Mouse (Mus musculus) heart, adult 8-10 months (tissue): ENCODE results near the gene Qpctl. TPM values are rescaled to one million over a fixed set of nuclear protein-coding genes. Genes with fewer than 3 reads are reported as not detected.

ENCODE experiments used
- microRNA-seq: library from miRNA; unstranded; fragments of <30 nt; microRNA quantifications from one replicate; pipeline ENCODE4 v1.2.0, GENCODE M21; 2022
- total RNA-seq, 4 experiments: library from RNA; stranded (reverse); gene quantifications; 2 replicates each; pipeline ENCODE4 v1.2.4; 2022

The Qpctl gene
- total RNA-seq, 4 experiments from 2014 or later = 4.1 to 4.7 (median 4.5) TPM

Small RNAs within 50 kb of the gene (microRNA-seq; reads per million reads assigned to microRNA genes)
- gene Mir330 = 215 reads per million, percentile 68 among the genes with 10 or more reads in this experiment

Other genes starting within 250 kb of the Qpctl start
- gene Ccdc61, start 238.9 kb downstream of the Qpctl start, total RNA-seq = 10 to 100 TPM in 1 of 4 experiments, 1 to 10 TPM in 3; 7.4 to 10.7 (median 8.9) TPM
- 1 to 10 TPM; 3.2 to 5.5 (median 5.1) TPM for gene Nova2, start 223.4 kb downstream of the Qpctl start, total RNA-seq
- not detected for gene Nanos2, start 161.9 kb downstream of the Qpctl start, total RNA-seq
- 1 to 10 TPM; 3.6 to 4.3 (median 4.3) TPM for gene Mypop, start 158.0 kb downstream of the Qpctl start, total RNA-seq
- gene Irf2bp1, start 145.2 kb downstream of the Qpctl start, total RNA-seq = 10 to 100 TPM; 20.6 to 24.3 (median 22.9) TPM
- not detected for gene Foxa3, start 125.8 kb downstream of the Qpctl start, total RNA-seq
- gene Sympk, start 124.9 kb downstream of the Qpctl start, total RNA-seq = 10 to 100 TPM; 79.6 to 99.9 (median 98.8) TPM
- not detected for gene Rsph6a, start 94.6 kb downstream of the Qpctl start, total RNA-seq
- gene Dmwd, start 73.1 kb downstream of the Qpctl start, total RNA-seq = 10 to 100 TPM; 49.9 to 57.5 (median 54.0) TPM
- 100 to 1,000 TPM; 532 to 655 (median 581) TPM for gene Dmpk, start 65.4 kb downstream of the Qpctl start, total RNA-seq
- 1 to 10 TPM; 5.8 to 9.9 (median 7.8) TPM for gene Six5, start 54.7 kb downstream of the Qpctl start, total RNA-seq
- not detected for gene Gm4969, start 30.9 kb downstream of the Qpctl start, total RNA-seq
- gene Fbxo46, start 29.4 kb downstream of the Qpctl start, total RNA-seq = 1 to 10 TPM; 4.2 to 6.0 (median 5.3) TPM
- gene Snrpd2, start 431 bp upstream of the Qpctl start, total RNA-seq = 10 to 100 TPM; 63.5 to 76.4 (median 68.8) TPM
- gene Gipr, start 16.8 kb upstream of the Qpctl start, total RNA-seq = under 1 TPM; 0.09 to 0.29 (median 0.26) TPM
- 10 to 100 TPM; 32.0 to 45.7 (median 35.7) TPM for gene Eml2, start 27.1 kb upstream of the Qpctl start, total RNA-seq
- gene Gpr4, start 63.2 kb upstream of the Qpctl start, total RNA-seq = 1 to 10 TPM; 3.3 to 8.5 (median 7.4) TPM
- gene Opa3, start 79.0 kb upstream of the Qpctl start, total RNA-seq = 10 to 100 TPM; 61.4 to 77.3 (median 68.1) TPM
- gene Vasp, start 122.5 kb upstream of the Qpctl start, total RNA-seq = 10 to 100 TPM; 18.0 to 27.2 (median 24.3) TPM
- not detected for gene Ppm1n, start 130.8 kb upstream of the Qpctl start, total RNA-seq
- gene Rtn2, start 133.3 kb upstream of the Qpctl start, total RNA-seq = 100 to 1,000 TPM; 137 to 160 (median 149) TPM
- 1 to 10 TPM; 1.2 to 9.8 (median 5.1) TPM for gene Fosb, start 160.8 kb upstream of the Qpctl start, total RNA-seq
- gene Ercc1, start 195.5 kb upstream of the Qpctl start, total RNA-seq = 10 to 100 TPM; 39.8 to 46.9 (median 44.4) TPM
- 10 to 100 TPM in 1 of 4 experiments, 1 to 10 TPM in 3; 8.8 to 12.7 (median 9.4) TPM for gene Cd3eap, start 210.2 kb upstream of the Qpctl start, total RNA-seq
- 10 to 100 TPM; 31.6 to 66.7 (median 47.6) TPM for gene Ppp1r13l, start 210.5 kb upstream of the Qpctl start, total RNA-seq
- gene Ercc2, start 232.7 kb upstream of the Qpctl start, total RNA-seq = 10 to 100 TPM; 11.2 to 14.5 (median 13.2) TPM